Mouse (Mus musculus) stomach, postnatal 0 days (tissue): ENCODE results near the gene Epo.

Experiments used
- CTCF ChIP-seq: IDR thresholded peaks from 2 replicates; pipeline ENCODE4 v1.5.1; 2016; ENCODE audit warnings: antibody characterized with exemption, low read depth, mild to moderate bottlenecking, moderate library complexity
- EP300 ChIP-seq: optimal IDR thresholded peaks from 2 replicates; pipeline ENCODE3; 2016; ENCODE audit warnings: antibody characterized with exemption

- no peak for TF ChIP-seq CTCF
- TF ChIP-seq EP300, result no peak
These were observed 8.4 kb downstream of the Epo start for GRCm38 (mm10) chr5:137524671-137525070.
